Mouse (Mus musculus): ENCODE data around the gene Gm5624. TPM values are rescaled to one million over a fixed set of nuclear protein-coding genes. Genes with fewer than 3 reads are reported as not detected.
"Not testable (repeated sequence)": the region's sequence is repeated elsewhere in the genome, so short reads cannot be mapped to it uniquely, and the experiment has no call there.

The Gm5624 gene
- polyA plus RNA-seq (2015; fragmentation: Nextera tagmentation; extraction: Ambion mirVana) = not detected in 2 replicates

DNA sequence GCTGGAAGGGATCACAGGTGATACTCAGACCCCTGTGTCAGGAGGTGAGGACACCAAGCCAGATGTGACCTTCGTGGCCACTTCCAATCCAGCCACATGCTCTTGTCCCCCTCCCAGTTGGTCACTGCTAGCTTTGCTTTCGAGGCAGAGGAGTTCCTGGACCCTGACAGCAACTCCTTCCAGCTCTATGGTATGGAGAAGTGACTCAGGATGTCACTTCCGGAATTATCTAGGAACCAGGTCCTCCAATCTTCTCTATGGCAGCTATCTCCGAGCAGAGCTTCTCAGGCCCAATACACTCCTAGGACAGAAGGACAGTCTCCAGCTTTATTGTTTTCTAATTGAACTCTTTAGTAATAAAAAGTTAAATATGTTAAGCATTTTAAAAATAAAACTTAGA lies at the start of gene Gm5624:
Gene Gm5624 (minus strand): TSS at position 202 of the 400 bp plus-strand sequence.
- H3K4me1 ChIP-seq (replicated peaks); ATAC-seq (replicated peaks; ENCODE audit: insufficient number of reproducible peaks, insufficient read depth, low FRiP score, low read depth); H3K9me3 ChIP-seq (replicated peaks); H3K9ac ChIP-seq; H3K4me3 ChIP-seq; H3K4me2 ChIP-seq; H3K27me3 ChIP-seq; H3K36me3 ChIP-seq; H3K27ac ChIP-seq: not testable (repeated sequence)
- WGBS = 63% methylated on average over 4 of the region's 4 CpGs

DNA sequence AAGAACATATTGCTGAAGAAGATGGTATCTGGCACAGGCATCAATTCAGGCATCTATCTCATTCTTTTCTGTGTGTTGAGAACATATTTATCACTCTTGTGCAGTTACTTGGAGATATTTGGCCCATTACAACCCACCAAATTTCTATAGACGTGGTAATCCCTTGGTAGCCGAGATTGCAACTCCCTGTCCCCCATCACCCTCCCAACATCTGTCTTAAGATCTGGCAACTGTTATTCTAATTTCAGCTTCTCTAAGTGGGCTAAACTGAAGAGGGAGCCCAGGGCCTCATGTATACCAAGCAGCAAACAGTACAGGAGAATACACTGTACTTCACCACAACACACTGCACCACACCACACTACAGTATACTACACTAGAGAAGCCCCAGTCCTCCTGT lies 36.0 kb downstream of the Gm5624 start:
- not testable (repeated sequence) for H3K9ac ChIP-seq; H3K4me2 ChIP-seq; H3K4me3 ChIP-seq; H3K9me3 ChIP-seq (replicated peaks); H3K27me3 ChIP-seq; H3K4me1 ChIP-seq (replicated peaks); H3K36me3 ChIP-seq; H3K27ac ChIP-seq; ATAC-seq (replicated peaks; ENCODE audit: insufficient number of reproducible peaks, insufficient read depth, low FRiP score, low read depth)
- WGBS = 69% methylated on average over 2 of the region's 2 CpGs

DNA sequence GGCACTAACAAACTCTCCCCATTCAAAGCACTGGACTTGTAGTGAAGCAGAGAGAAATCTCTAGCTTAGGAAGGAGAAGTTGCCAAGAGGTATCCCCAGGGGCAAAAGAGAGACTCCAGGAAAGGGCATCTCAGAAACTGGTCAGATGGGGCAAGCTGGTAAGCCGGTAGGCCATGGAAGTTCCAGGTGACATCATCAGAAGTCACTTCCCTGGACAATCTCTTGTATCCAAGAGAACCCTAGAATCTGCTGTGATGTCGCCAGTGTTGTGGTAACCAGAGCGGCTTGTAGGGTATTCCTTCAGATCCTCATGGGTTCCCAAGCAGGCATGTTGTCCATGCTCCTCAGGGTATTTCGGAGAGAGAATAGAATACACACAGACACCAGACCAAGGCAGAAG lies 44.9 kb downstream of the Gm5624 start, which contains the start of gene Gm8247:
Gene Gm8247 (plus strand): TSS at position 301 of the 400 bp plus-strand sequence.
- H3K27ac ChIP-seq; H3K4me1 ChIP-seq (replicated peaks); H3K4me2 ChIP-seq; H3K9ac ChIP-seq; H3K27me3 ChIP-seq; H3K4me3 ChIP-seq; H3K36me3 ChIP-seq; ATAC-seq (replicated peaks; ENCODE audit: insufficient number of reproducible peaks, insufficient read depth, low FRiP score, low read depth); H3K9me3 ChIP-seq (replicated peaks): not testable (repeated sequence)
- 80% methylated on average over 4 of the region's 4 CpGs for WGBS

DNA sequence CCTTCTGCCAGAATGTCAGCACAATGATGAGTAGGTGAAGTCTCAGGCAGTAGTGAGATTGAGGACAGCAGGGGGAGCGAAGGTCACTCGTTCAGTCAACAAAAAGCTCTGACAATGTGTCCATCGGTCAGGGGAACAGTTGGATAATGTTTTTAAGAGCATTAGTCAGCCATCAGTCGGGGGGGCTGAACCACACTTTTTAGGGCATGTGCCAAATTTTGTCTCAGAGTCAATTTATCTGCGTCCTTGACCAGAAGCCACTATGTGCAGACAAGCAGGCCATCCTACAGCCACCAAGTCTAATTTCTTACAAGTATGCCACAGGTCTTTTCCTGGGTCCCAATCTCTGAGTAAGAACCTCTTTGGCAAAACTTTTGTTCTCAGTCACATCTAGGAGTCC lies 79.8 kb downstream of the Gm5624 start:
- H3K9ac ChIP-seq; H3K4me3 ChIP-seq; H3K4me1 ChIP-seq (replicated peaks); ATAC-seq (replicated peaks; ENCODE audit: insufficient number of reproducible peaks, insufficient read depth, low FRiP score, low read depth); H3K4me2 ChIP-seq; H3K27ac ChIP-seq; H3K36me3 ChIP-seq; H3K9me3 ChIP-seq (replicated peaks); H3K27me3 ChIP-seq: not testable (repeated sequence)
- WGBS = 70% methylated on average over 5 of the region's 5 CpGs

DNA sequence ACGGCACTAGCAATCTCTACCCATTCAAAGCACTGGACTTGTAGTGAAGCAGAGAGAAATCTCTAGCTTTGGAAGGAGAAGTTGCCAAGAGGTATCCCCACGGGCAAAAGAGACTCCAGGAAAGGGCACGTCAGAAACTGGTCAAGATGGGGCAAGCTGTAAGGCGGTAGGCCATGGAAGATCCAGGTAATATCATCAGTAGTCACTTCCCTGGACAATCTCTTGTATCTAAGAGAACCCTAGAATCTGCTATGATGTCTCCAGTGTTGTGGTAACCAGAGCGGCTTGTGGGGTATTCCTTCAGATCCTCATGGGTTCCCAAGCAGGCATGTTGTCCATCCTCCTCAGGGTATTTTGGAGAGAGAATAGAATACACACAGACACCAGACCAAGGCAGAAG lies 109.8 kb downstream of the Gm5624 start, which contains the start of gene Gm17093:
Gene Gm17093 (plus strand): TSS at position 301 of the 400 bp plus-strand sequence.
- not testable (repeated sequence) for H3K4me2 ChIP-seq; H3K27ac ChIP-seq; H3K4me3 ChIP-seq; H3K36me3 ChIP-seq; H3K9me3 ChIP-seq (replicated peaks); H3K4me1 ChIP-seq (replicated peaks); H3K27me3 ChIP-seq; ATAC-seq (replicated peaks; ENCODE audit: insufficient number of reproducible peaks, insufficient read depth, low FRiP score, low read depth); H3K9ac ChIP-seq
- 69% methylated on average over 5 of the region's 5 CpGs for WGBS

Other genes with a start within 250 kb of the Gm5624 start
- not detected in 2 replicates for gene Gm3371, start 217.2 kb downstream of the Gm5624 start, polyA plus RNA-seq (2015; fragmentation: Nextera tagmentation; extraction: Ambion mirVana)
- not detected in 2 replicates for gene Gm8232, start 194.3 kb downstream of the Gm5624 start, polyA plus RNA-seq (2015; fragmentation: Nextera tagmentation; extraction: Ambion mirVana)
- gene BC061237, start 135.5 kb downstream of the Gm5624 start, polyA plus RNA-seq (2015; fragmentation: Nextera tagmentation; extraction: Ambion mirVana) = not detected in 2 replicates
- not detected in 2 replicates for gene Gm17093, start 109.7 kb downstream of the Gm5624 start, polyA plus RNA-seq (2015; fragmentation: Nextera tagmentation; extraction: Ambion mirVana)
- not detected in 2 replicates for gene Gm8247, start 44.8 kb downstream of the Gm5624 start, polyA plus RNA-seq (2015; fragmentation: Nextera tagmentation; extraction: Ambion mirVana)
- gene Gm8257, start 78.5 kb upstream of the Gm5624 start, polyA plus RNA-seq (2015; fragmentation: Nextera tagmentation; extraction: Ambion mirVana) = not detected in 2 replicates
- not detected in 2 replicates for gene Gm8267, start 122.4 kb upstream of the Gm5624 start, polyA plus RNA-seq (2015; fragmentation: Nextera tagmentation; extraction: Ambion mirVana)
- 0.09 TPM in 1 of 2 replicates, not detected in the other for gene Ptgdr, start 231.4 kb upstream of the Gm5624 start, polyA plus RNA-seq (2015; fragmentation: Nextera tagmentation; extraction: Ambion mirVana)